Mouse (Mus musculus) CH12.LX (cell line): ENCODE measurements around the gene Gas2l2. TPM values are rescaled to one million over a fixed set of nuclear protein-coding genes. Genes with fewer than 3 reads are reported as not detected.

Experiments used
- DNase-seq: peaks from one replicate; pipeline ENCODE4 v3.0.0-alpha.2; 2013; ENCODE audit errors: extremely low read depth
- H3K27ac ChIP-seq: 2 replicates; pipeline ENCODE4 v1.5.1; 2012; ENCODE audit warnings: low read depth, mild to moderate bottlenecking, control low read depth, moderate library complexity; ENCODE audit not compliant: insufficient read depth
- H3K27me3 ChIP-seq: replicated peaks from 2 replicates; pipeline ENCODE3; 2012; ENCODE audit warnings: inconsistent platforms
- H3K36me3 ChIP-seq, 2 experiments: replicated peaks in 1 of 2; 2 replicates each; pipeline versions ENCODE3 to v1.6.1; 2012; ENCODE audit warnings: inconsistent platforms in 1 of 2, low read length in 1 of 2, mild to moderate bottlenecking in 1 of 2, mixed read lengths in 1 of 2, moderate library complexity in 1 of 2; ENCODE audit not compliant: control insufficient read depth in 1 of 2, insufficient read depth in 1 of 2
- H3K4me1 ChIP-seq, 2 experiments: 2 replicates each; pipeline ENCODE4 v1.6.1; 2012; ENCODE audit warnings: inconsistent platforms in 1 of 2, moderate library complexity in 1 of 2; ENCODE audit not compliant: insufficient read depth in 2 of 2, control insufficient read depth in 1 of 2
- H3K4me2 ChIP-seq: 2 replicates; pipeline ENCODE4 v1.6.1; 2012; ENCODE audit warnings: low read depth, mild to moderate bottlenecking, control low read depth; ENCODE audit not compliant: poor library complexity, insufficient read depth, severe bottlenecking
- H3K4me3 ChIP-seq, 3 experiments: fragments of 150-350 bp in 1 of 3; sonication (generic) in 1 of 3; replicated peaks in 1 of 3; 2 replicates each; pipeline versions ENCODE3 to v1.5.1; 2011 to 2012; ENCODE audit warnings: low read depth in 2 of 3, low read length in 2 of 3, mild to moderate bottlenecking in 2 of 3, moderate library complexity in 2 of 3, control low read depth in 1 of 3, improper control_type of control experiment in 1 of 3, inconsistent platforms in 1 of 3, mixed read lengths in 1 of 3; ENCODE audit not compliant: poor library complexity in 1 of 3
- H3K79me2 ChIP-seq: replicated peaks from 2 replicates; pipeline ENCODE4 v1.6.1; 2012; ENCODE audit warnings: mild to moderate bottlenecking, moderate library complexity; ENCODE audit not compliant: control insufficient read depth, poor library complexity, insufficient read depth, severe bottlenecking; ENCODE audit errors: extremely low read depth
- H3K9ac ChIP-seq: 2 replicates; pipeline ENCODE4 v1.6.1; 2012; ENCODE audit warnings: low read depth, mild to moderate bottlenecking, control low read depth, moderate library complexity; ENCODE audit not compliant: insufficient read depth
- H3K9me3 ChIP-seq: replicated peaks from 2 replicates; pipeline ENCODE3; 2012; ENCODE audit warnings: low read length, inconsistent platforms, mixed read lengths
- BHLHE40 ChIP-seq: IDR thresholded peaks from 2 replicates; pipeline ENCODE4 v1.6.1; 2011; ENCODE audit warnings: mild to moderate bottlenecking, low read depth, low read length, improper control_type of control experiment
- E2F4 ChIP-seq: IDR thresholded peaks from 2 replicates; pipeline ENCODE4 v1.6.1; 2011; ENCODE audit warnings: low read depth, low read length, improper control_type of control experiment; ENCODE audit not compliant: insufficient replicate concordance
- ELF1 ChIP-seq: IDR thresholded peaks from 2 replicates; pipeline ENCODE4 v1.6.1; 2014; ENCODE audit warnings: low read depth, mild to moderate bottlenecking, inconsistent platforms, low read length, improper control_type of control experiment
- EP300 ChIP-seq: IDR thresholded peaks from 2 replicates; pipeline ENCODE4 v1.6.1; 2011; ENCODE audit warnings: low read length, improper control_type of control experiment
- ETS1 ChIP-seq: conservative IDR thresholded peaks from 2 replicates; pipeline ENCODE4 v1.6.1; 2012; ENCODE audit warnings: low read depth, mild to moderate bottlenecking, inconsistent platforms, low read length, improper control_type of control experiment, moderate library complexity
- HCFC1 ChIP-seq: IDR thresholded peaks from 2 replicates; pipeline ENCODE4 v1.6.1; 2012; ENCODE audit warnings: low read depth, mild to moderate bottlenecking, inconsistent platforms, low read length, improper control_type of control experiment
- IRF4 ChIP-seq: IDR thresholded peaks from 2 replicates; pipeline ENCODE4 v1.6.1; 2014; ENCODE audit warnings: low read depth, mild to moderate bottlenecking, inconsistent platforms, low read length, improper control_type of control experiment
- JUND ChIP-seq: conservative IDR thresholded peaks from 2 replicates; pipeline ENCODE4 v1.6.1; 2011; ENCODE audit warnings: low read depth, low read length, improper control_type of control experiment
- MAZ ChIP-seq: IDR thresholded peaks from 2 replicates; pipeline ENCODE4 v1.6.1; 2012; ENCODE audit warnings: low read depth, mild to moderate bottlenecking, inconsistent platforms, low read length, improper control_type of control experiment, moderate library complexity
- MYC ChIP-seq: IDR thresholded peaks from 2 replicates; pipeline ENCODE4 v1.6.1; 2011; ENCODE audit warnings: low read depth, mild to moderate bottlenecking, improper control_type of control experiment, low read length
- NELFE ChIP-seq: IDR thresholded peaks from 2 replicates; pipeline ENCODE4 v1.6.1; 2011; ENCODE audit warnings: low read depth, low read length, improper control_type of control experiment
- NRF1 ChIP-seq: IDR thresholded peaks from 2 replicates; pipeline ENCODE4 v1.6.1; 2014; ENCODE audit warnings: low read depth, mild to moderate bottlenecking, inconsistent platforms, low read length, improper control_type of control experiment, moderate library complexity
- RAD21 ChIP-seq: IDR thresholded peaks from 2 replicates; pipeline ENCODE4 v1.6.1; 2011; ENCODE audit warnings: low read depth, mild to moderate bottlenecking, low read length, improper control_type of control experiment, moderate library complexity
- SIN3A ChIP-seq: IDR thresholded peaks from 2 replicates; pipeline ENCODE4 v1.6.1; 2012; ENCODE audit warnings: low read length, improper control_type of control experiment, inconsistent platforms
- SMC3 ChIP-seq: IDR thresholded peaks from 2 replicates; pipeline ENCODE4 v1.6.1; 2011; ENCODE audit warnings: low read depth, low read length, improper control_type of control experiment
- TBP ChIP-seq: conservative IDR thresholded peaks from 2 replicates; pipeline ENCODE4 v1.6.1; 2011; ENCODE audit warnings: low read depth, low read length, improper control_type of control experiment
- TCF12 ChIP-seq: IDR thresholded peaks from 2 replicates; pipeline ENCODE4 v1.6.1; 2014; ENCODE audit warnings: low read depth, mild to moderate bottlenecking, inconsistent platforms, low read length, improper control_type of control experiment
- UBTF ChIP-seq: IDR thresholded peaks from 2 replicates; pipeline ENCODE4 v1.6.1; 2012; ENCODE audit warnings: low read depth, mild to moderate bottlenecking, inconsistent platforms, low read length, improper control_type of control experiment, moderate library complexity
- ZC3H11A ChIP-seq: IDR thresholded peaks from 2 replicates; pipeline ENCODE4 v1.6.1; 2012; ENCODE audit warnings: low read depth, mild to moderate bottlenecking, inconsistent platforms, low read length, improper control_type of control experiment
- ZKSCAN1 ChIP-seq: IDR thresholded peaks from 2 replicates; pipeline ENCODE4 v1.6.1; 2012; ENCODE audit warnings: low read depth, inconsistent platforms, low read length, improper control_type of control experiment, borderline replicate concordance
- ZMIZ1 ChIP-seq: IDR thresholded peaks from 2 replicates; pipeline ENCODE4 v1.6.1; 2012; ENCODE audit warnings: low read depth, mild to moderate bottlenecking, inconsistent platforms, low read length, improper control_type of control experiment
- dilution Hi-C: fragments of 300-500 bp; cut with MboI; formaldehyde crosslinking; loops from 2 replicates; pipeline ENCODE4 v1.14.3; 2020; ENCODE audit warnings: low sequenced_read_pairs; ENCODE audit not compliant: extremely low pct_unique_long_range_greater_than_20kb, extremely low pct_ligation_motif_present
- in situ Hi-C: fragments of 300-500 bp; cut with MboI; formaldehyde crosslinking; loops from 3 replicates; pipeline ENCODE4 v1.14.3; 2019; ENCODE audit warnings: low sequenced_read_pairs, low pct_ligation_motif_present, low pct_unique_long_range_greater_than_20kb, mixed read lengths
- polyA plus RNA-seq: library from polyadenylated mRNA; unstranded; fragments of >175 nt; gene quantifications from 2 replicates; pipeline ENCODE4 v1.2.1, GENCODE M21; 2012; ENCODE audit warnings: low read depth; ENCODE audit not compliant: insufficient read length
- total RNA-seq, 2 experiments: library from RNA; depleted of rRNA; stranded (reverse); fragments of 300-350 nt in 1 of 2; fragments of >200 nt in 1 of 2; gene quantifications; 2 replicates each; pipeline ENCODE4 v1.2.3; 2012 to 2014

The Gas2l2 gene
- total and polyA plus RNA-seq, 3 experiments = not detected

DNA sequence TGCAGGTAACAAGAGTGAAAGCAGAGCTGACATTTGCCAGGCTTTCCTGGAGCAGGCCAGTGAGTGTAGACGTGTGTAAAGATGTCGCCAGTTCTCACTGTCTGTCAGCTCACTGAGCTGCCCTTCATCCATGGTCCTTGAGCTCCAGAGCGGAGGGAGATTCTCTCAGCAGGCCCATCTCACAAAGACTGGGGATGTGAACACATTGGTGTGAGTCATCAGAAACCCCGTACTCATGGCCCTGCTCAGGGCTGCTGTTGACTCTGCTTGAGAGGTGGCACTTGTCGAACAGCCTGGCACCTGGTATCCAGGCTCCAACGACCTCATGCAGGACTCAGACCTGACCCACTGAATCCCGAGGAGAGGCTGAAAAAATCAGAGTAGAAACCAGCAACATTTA, 25.5 kb downstream of the Gas2l2 start:
- H3K27me3 ChIP-seq = no peaks in the 10 kb centered on the region
- no peaks in the 10 kb centered on the region for H3K9me3 ChIP-seq
- no peaks in the 10 kb centered on the region for H3K79me2 ChIP-seq
- dilution Hi-C loops (no loop called here), in situ Hi-C loops (loop anchor here (25.0 kb wide), 1 partner anchor 491 kb away; the partner anchor contains the start of genes Nle1 and Unc45b)
- H3K4me1 ChIP-seq = peaks cover 17 to 52% of the 10 kb centered on the region in 2 experiments
- H3K9ac ChIP-seq = no peak overlapping the region
- H3K4me3 ChIP-seq = no peak overlapping the region
- TF ChIP-seq RAD21 (no peak), ZKSCAN1 (no peak), ZC3H11A (no peak), SMC3 (no peak), SIN3A (no peak), MYC (no peak), NELFE (no peak), IRF4 (no peak), BHLHE40 (no peak), UBTF (no peak), ZMIZ1 (no peak), NRF1 (no peak)
- H3K27ac ChIP-seq = no peak overlapping the region
- peaks cover 26 to 61% of the 10 kb centered on the region in 2 experiments for H3K36me3 ChIP-seq
- DNase-seq = no peak
- H3K4me2 ChIP-seq = no peak overlapping the region

DNA sequence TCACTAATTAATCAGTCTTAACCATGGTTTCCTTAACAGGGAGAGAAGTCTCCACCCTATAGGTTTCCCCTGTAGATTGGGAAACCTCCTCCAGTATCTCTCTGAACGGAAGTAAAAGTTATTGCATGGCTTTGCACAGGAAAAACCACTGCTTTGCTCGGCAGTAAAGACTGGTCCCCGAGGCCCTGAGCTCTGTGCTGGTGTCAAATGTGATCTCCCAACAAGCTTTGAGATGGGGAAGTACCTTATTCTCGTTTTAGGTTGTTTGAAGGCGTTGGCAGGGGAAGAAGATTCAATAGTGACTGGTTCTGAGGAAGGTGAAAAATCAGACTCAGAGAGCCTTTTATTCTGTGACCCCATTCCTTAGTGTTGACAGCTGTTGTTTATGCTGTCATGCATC, 30.5 kb downstream of the Gas2l2 start:
- Histone ChIP-seq H3K4me1 (peaks cover 12 to 31% of the 10 kb centered on the region in 2 experiments), H3K27ac (peak overlapping the region; percentile 40), H3K79me2 (no peaks in the 10 kb centered on the region), H3K27me3 (no peaks in the 10 kb centered on the region), H3K36me3 (peaks cover 39 to 82% of the 10 kb centered on the region in 2 experiments), H3K9ac (0 out of 2 replicates have a peak overlapping the region, but pooled peaks have one; percentile 11), H3K4me3 (no peak overlapping the region), H3K9me3 (no peaks in the 10 kb centered on the region), H3K4me2 (0 out of 2 replicates have a peak overlapping the region, but pooled peaks have one; percentile 8)
- dilution Hi-C loops (no loop called here), in situ Hi-C loops (no loop called here)
- DNase-seq = peak; percentile 70
- TF ChIP-seq MAZ = 0 out of 2 replicates have a peak, but pooled peaks have one; percentile 25
- peak; percentile 18; the same call in 1 of the 2 replicates for TF ChIP-seq ETS1
- TF ChIP-seq SIN3A = peak; percentile 61
- TF ChIP-seq SMC3 = peak; percentile 11; the same call in 1 of the 2 replicates
- 0 out of 2 replicates have a peak, but pooled peaks have one; percentile 34 for TF ChIP-seq IRF4
- no peak for TF ChIP-seq TBP
- TF ChIP-seq EP300 = peak; percentile 61
- TF ChIP-seq ZMIZ1 = no peak
- TF ChIP-seq TCF12 = peak; percentile 37; the same call in 1 of the 2 replicates
- 0 out of 2 replicates have a peak, but pooled peaks have one; percentile 14 for TF ChIP-seq HCFC1
- TF ChIP-seq JUND = peak; percentile 22; the same call in 1 of the 2 replicates
- TF ChIP-seq E2F4 = no peak
- TF ChIP-seq ELF1 = no peak; the same call in 1 of the 2 replicates
